Mouse (Mus musculus) heart, embryonic 11.5 days (tissue): ENCODE measurements around the gene Itgb3bp. TPM values are rescaled to one million over a fixed set of nuclear protein-coding genes. Genes with fewer than 3 reads are reported as not detected.

Experiments
- ATAC-seq: fragments of 200-750 bp; cut with Nextera tagmentation; replicated peaks from 2 replicates; pipeline ENCODE4 v1.8.0; 2017; ENCODE audit warnings: moderate library complexity; ENCODE audit not compliant: insufficient number of reproducible peaks, low FRiP score, low TSS enrichment
- H3K27ac ChIP-seq: fragments of 300-500 bp; sonication (generic); 2 replicates; pipeline ENCODE4 v1.5.1; 2014; ENCODE audit warnings: mild to moderate bottlenecking, low read depth, low read length
- H3K27me3 ChIP-seq: fragments of 300-500 bp; sonication (generic); 2 replicates; pipeline ENCODE4 v1.6.1; 2014; ENCODE audit warnings: mild to moderate bottlenecking, low read length, mixed read lengths; ENCODE audit not compliant: control insufficient read depth, insufficient read depth
- H3K36me3 ChIP-seq: fragments of 300-500 bp; sonication (generic); 2 replicates; pipeline ENCODE4 v1.6.1; 2014; ENCODE audit warnings: mild to moderate bottlenecking, low read length, moderate library complexity, mixed read lengths; ENCODE audit not compliant: control insufficient read depth, insufficient read depth
- H3K4me1 ChIP-seq: fragments of 300-500 bp; sonication (generic); 2 replicates; pipeline ENCODE4 v1.6.1; 2014; ENCODE audit warnings: low read length; ENCODE audit not compliant: control insufficient read depth, insufficient read depth
- H3K4me2 ChIP-seq: fragments of 300-500 bp; sonication (generic); 2 replicates; pipeline ENCODE4 v1.6.1; 2014; ENCODE audit warnings: mild to moderate bottlenecking, moderate library complexity
- H3K4me3 ChIP-seq: fragments of 300-500 bp; sonication (generic); 2 replicates; pipeline ENCODE4 v1.5.1; 2014; ENCODE audit warnings: low read depth, low read length
- H3K9ac ChIP-seq: fragments of 300-500 bp; sonication (generic); 2 replicates; pipeline ENCODE4 v1.6.1; 2014; ENCODE audit warnings: mild to moderate bottlenecking, low read depth, low read length, moderate library complexity
- H3K9me3 ChIP-seq: fragments of 300-500 bp; sonication (generic); replicated peaks from 2 replicates; pipeline ENCODE4 v1.6.1; 2016; ENCODE audit warnings: low read length; ENCODE audit not compliant: control insufficient read depth
- WGBS: fragments of 180-500 bp; shearing (Covaris S2); extraction: QIAGEN DNeasy Blood & Tissue Kit; methylation state at CpG from one replicate; pipeline ENCODE4 v1.1.7; 2014; ENCODE audit not compliant: insufficient replicate concordance; 5-methylcytosine and 5-hydroxymethylcytosine counted together
- polyA plus RNA-seq: library from polyadenylated mRNA; unstranded; fragments of >200 nt; fragmentation: Nextera tagmentation; extraction: Ambion mirVana; gene quantifications from 2 replicates; pipeline ENCODE4 v1.2.1, GENCODE M21; 2014

Gene Itgb3bp
- polyA plus RNA-seq, 1 experiment from 2014 or later: 43.0 TPM

GRCm38 (mm10) chr4:99816697-99817460 is 112.7 kb downstream of the Itgb3bp start:
- H3K27me3 ChIP-seq: no peaks in the 10 kb centered on the region
- ATAC-seq: no peak
- H3K9ac ChIP-seq: no peak overlapping the region
- no peak overlapping the region for H3K4me3 ChIP-seq
- no peak overlapping the region for H3K4me2 ChIP-seq
- H3K36me3 ChIP-seq: no peaks in the 10 kb centered on the region
- H3K27ac ChIP-seq: no peak overlapping the region
- no peaks in the 10 kb centered on the region for H3K4me1 ChIP-seq
- no peaks in the 10 kb centered on the region for H3K9me3 ChIP-seq
- 84% methylated on average over 7 of the region's 7 CpGs for WGBS

- Histone ChIP-seq H3K9me3 (no peaks in the 10 kb centered on the region), H3K9ac (no peak overlapping the region), H3K4me2 (no peak overlapping the region), H3K27ac (no peak overlapping the region), H3K36me3 (no peaks in the 10 kb centered on the region), H3K27me3 (no peaks in the 10 kb centered on the region), H3K4me3 (no peak overlapping the region), H3K4me1 (no peaks in the 10 kb centered on the region)
- no peak for ATAC-seq
- WGBS: 80% methylated on average over 6 of the region's 6 CpGs
These were observed 137.2 kb downstream of the Itgb3bp start for GRCm38 (mm10) chr4:99792365-99792764.

- H3K9me3 ChIP-seq: no peaks in the 10 kb centered on the region
- H3K9ac ChIP-seq: no peak overlapping the region
- H3K27me3 ChIP-seq: no peaks in the 10 kb centered on the region
- no peak overlapping the region for H3K27ac ChIP-seq
- no peaks in the 10 kb centered on the region for H3K36me3 ChIP-seq
- H3K4me2 ChIP-seq: no peak overlapping the region
- no peak overlapping the region for H3K4me3 ChIP-seq
- 36% methylated on average over 1 of the region's 1 CpGs for WGBS
- ATAC-seq: no peak
- no peaks in the 10 kb centered on the region for H3K4me1 ChIP-seq
These were observed 156.6 kb downstream of the Itgb3bp start for GRCm38 (mm10) chr4:99773041-99773440.

DNA sequence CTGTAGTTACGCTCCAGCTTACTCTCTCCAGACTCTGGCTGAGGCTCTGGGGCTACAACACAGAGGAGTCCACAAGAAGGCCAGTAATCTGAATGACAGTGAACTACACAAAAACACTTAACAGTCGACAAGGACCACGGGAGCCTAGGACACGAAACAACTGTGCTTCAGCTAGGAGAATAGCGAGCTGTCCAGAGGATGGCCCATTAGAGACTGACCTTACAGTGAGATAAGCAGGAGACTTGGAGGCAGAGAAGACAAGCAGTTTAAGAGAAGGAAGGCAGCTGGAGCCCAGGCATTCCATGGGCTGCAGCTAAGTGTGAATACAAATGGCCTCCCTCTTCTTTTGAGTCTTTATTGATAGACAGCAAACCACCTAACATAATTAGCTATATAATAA is 159.1 kb downstream of the Itgb3bp start:
- Histone ChIP-seq H3K27me3 (no peaks in the 10 kb centered on the region), H3K9me3 (no peaks in the 10 kb centered on the region), H3K27ac (no peak overlapping the region), H3K4me1 (no peaks in the 10 kb centered on the region), H3K36me3 (no peaks in the 10 kb centered on the region), H3K9ac (no peak overlapping the region), H3K4me3 (no peak overlapping the region), H3K4me2 (no peak overlapping the region)
- no peak for ATAC-seq
- WGBS: 58% methylated on average over 5 of the region's 5 CpGs

GRCm38 (mm10) chr4:99766753-99767152 is 162.9 kb downstream of the Itgb3bp start:
- Histone ChIP-seq H3K27ac (no peak overlapping the region), H3K4me2 (no peak overlapping the region), H3K9me3 (no peaks in the 10 kb centered on the region), H3K36me3 (no peaks in the 10 kb centered on the region), H3K9ac (no peak overlapping the region), H3K4me3 (no peak overlapping the region), H3K4me1 (no peaks in the 10 kb centered on the region), H3K27me3 (no peaks in the 10 kb centered on the region)
- ATAC-seq: no peak
- 32% methylated on average over 1 of the region's 1 CpGs for WGBS

- Histone ChIP-seq H3K9me3 (no peaks in the 10 kb centered on the region), H3K36me3 (no peaks in the 10 kb centered on the region), H3K27me3 (no peaks in the 10 kb centered on the region), H3K4me2 (no peak overlapping the region), H3K4me3 (no peak overlapping the region), H3K27ac (no peak overlapping the region), H3K4me1 (no peaks in the 10 kb centered on the region), H3K9ac (no peak overlapping the region)
- no peak for ATAC-seq
- WGBS: 77% methylated on average over 5 of the region's 5 CpGs
These were observed 163.3 kb downstream of the Itgb3bp start for GRCm38 (mm10) chr4:99766303-99766702.

DNA sequence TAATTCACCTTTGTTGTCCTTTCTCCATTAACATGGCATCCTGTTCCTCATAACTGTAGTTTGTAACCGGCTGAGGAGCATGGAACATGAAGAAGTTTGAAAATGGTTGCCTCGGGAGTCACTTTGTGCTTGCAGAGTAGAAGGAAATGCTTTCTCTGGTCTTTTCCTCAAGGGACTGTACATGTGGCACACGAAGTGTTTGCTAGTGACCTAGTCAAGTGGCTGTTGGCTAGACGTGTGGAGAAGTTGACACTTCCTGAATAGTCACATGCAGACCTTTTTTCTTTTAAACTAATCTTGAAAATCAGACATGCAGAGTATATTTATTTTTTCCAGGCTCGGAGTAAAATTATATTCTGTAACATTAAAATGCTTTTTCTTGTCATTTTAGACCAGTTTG is 177.2 kb downstream of the Itgb3bp start:
- Histone ChIP-seq H3K4me1 (no peaks in the 10 kb centered on the region), H3K27ac (no peak overlapping the region), H3K36me3 (0 out of 2 replicates have a peak, but pooled peaks cover 2% of the 10 kb centered on the region), H3K4me3 (no peak overlapping the region), H3K4me2 (no peak overlapping the region), H3K27me3 (no peaks in the 10 kb centered on the region), H3K9me3 (no peaks in the 10 kb centered on the region), H3K9ac (no peak overlapping the region)
- no peak for ATAC-seq
- WGBS: 85% methylated on average over 5 of the region's 5 CpGs

- Histone ChIP-seq H3K4me3 (no peak overlapping the region), H3K27ac (no peak overlapping the region), H3K4me1 (no peaks in the 10 kb centered on the region), H3K36me3 (no peaks in the 10 kb centered on the region), H3K9ac (no peak overlapping the region), H3K4me2 (no peak overlapping the region), H3K9me3 (no peaks in the 10 kb centered on the region), H3K27me3 (no peaks in the 10 kb centered on the region)
- 71% methylated on average over 7 of the region's 7 CpGs for WGBS
- ATAC-seq: no peak
These were observed 189.8 kb downstream of the Itgb3bp start for GRCm38 (mm10) chr4:99739836-99740235.

- H3K4me3 ChIP-seq: no peak overlapping the region
- H3K27ac ChIP-seq: no peak overlapping the region
- H3K9me3 ChIP-seq: peaks cover 7% of the 10 kb centered on the region; the same call in 1 of the 2 replicates
- ATAC-seq: no peak
- peaks cover 29% of the 10 kb centered on the region for H3K36me3 ChIP-seq
- no peak overlapping the region for H3K9ac ChIP-seq
- WGBS: 87% methylated on average over 8 of the region's 8 CpGs
- H3K4me2 ChIP-seq: no peak overlapping the region
- no peaks in the 10 kb centered on the region for H3K27me3 ChIP-seq
- no peaks in the 10 kb centered on the region for H3K4me1 ChIP-seq
These were observed 203.6 kb downstream of the Itgb3bp start for GRCm38 (mm10) chr4:99725914-99726451.
